Mouse (Mus musculus): ENCODE results near the gene Rbbp8nl. TPM values are rescaled to one million over a fixed set of nuclear protein-coding genes. Genes with fewer than 3 reads are reported as not detected.

Gene Rbbp8nl
- polyA plus RNA-seq, 1 experiment, result not detected

- Histone ChIP-seq H3K27me3 (ENCODE audit: control insufficient read depth, insufficient read depth, insufficient read length) (peaks cover 40% of the 10 kb centered on the region), H3K79me3 (ENCODE audit: low read depth) (no peaks in the 10 kb centered on the region), H3K79me2 (ENCODE audit: control insufficient read depth, insufficient read depth) (no peaks in the 10 kb centered on the region), H3K4me3 (ENCODE audit: insufficient read depth, poor library complexity, severe bottlenecking) (no peak overlapping the region), H3ac (ENCODE audit: control insufficient read depth, insufficient read length, low read depth) (no peak overlapping the region), H3K36me3 (ENCODE audit: control insufficient read depth, insufficient read depth) (no peaks in the 10 kb centered on the region)
- TF ChIP-seq MYOG (IDR thresholded peaks at IDR 0.05; ENCODE audit: control insufficient read depth, extremely low read depth, insufficient read length) (no peak), CEBPB (IDR thresholded peaks at IDR 0.05; ENCODE audit: low read depth) (no peak), CTCF (IDR thresholded peaks at IDR 0.05; ENCODE audit: control insufficient read depth, insufficient read depth, insufficient read length) (no peak)
Measured at GRCm38 (mm10) chr2:180306009-180306408, 16.3 kb upstream of the Rbbp8nl start.

DNA sequence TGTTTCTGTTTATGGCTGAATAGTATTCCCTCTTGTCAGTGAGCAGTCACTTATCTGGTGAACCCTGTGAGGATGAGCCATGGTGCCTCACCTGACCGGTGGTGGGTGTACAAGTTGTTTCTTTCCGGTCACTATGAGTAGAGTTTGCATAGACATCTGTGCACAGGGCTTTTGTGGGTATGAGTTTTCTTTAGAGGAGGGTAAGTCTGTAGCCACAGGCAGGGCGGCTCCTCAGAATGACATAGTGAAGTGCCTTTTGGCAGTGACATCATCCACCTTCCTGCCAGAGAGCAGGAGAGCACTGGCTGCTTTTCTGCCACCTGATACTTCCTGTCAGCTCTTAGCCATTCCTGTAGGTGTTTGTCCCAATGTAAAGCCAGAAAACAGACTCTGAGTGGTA, 15.8 kb upstream of the Rbbp8nl start:
- Histone ChIP-seq H3K4me3 (ENCODE audit: insufficient read depth, poor library complexity, severe bottlenecking) (no peak overlapping the region), H3K79me2 (ENCODE audit: control insufficient read depth, insufficient read depth) (no peaks in the 10 kb centered on the region), H3K27me3 (ENCODE audit: control insufficient read depth, insufficient read depth, insufficient read length) (peaks cover 39% of the 10 kb centered on the region), H3K36me3 (ENCODE audit: control insufficient read depth, insufficient read depth) (no peaks in the 10 kb centered on the region), H3ac (ENCODE audit: control insufficient read depth, insufficient read length, low read depth) (no peak overlapping the region), H3K79me3 (ENCODE audit: low read depth) (no peaks in the 10 kb centered on the region)
- no peak for TF ChIP-seq CTCF (IDR thresholded peaks at IDR 0.05; ENCODE audit: control insufficient read depth, insufficient read depth, insufficient read length)
- no peak for TF ChIP-seq MYOD1 (IDR thresholded peaks at IDR 0.05; ENCODE audit: control insufficient read depth, insufficient read length, low read depth)
- TF ChIP-seq MAX (IDR thresholded peaks at IDR 0.05), result no peak
- TF ChIP-seq USF1 (IDR thresholded peaks at IDR 0.05; ENCODE audit: low read depth), result no peak
- no peak for TF ChIP-seq MYOG (IDR thresholded peaks at IDR 0.05; ENCODE audit: control insufficient read depth, extremely low read depth, insufficient read length)
- TF ChIP-seq CEBPB (IDR thresholded peaks at IDR 0.05; ENCODE audit: low read depth), result no peak
- TF ChIP-seq FOSL1 (IDR thresholded peaks at IDR 0.05; ENCODE audit: insufficient read depth, low read length, poor library complexity, severe bottlenecking), result no peak

DNA sequence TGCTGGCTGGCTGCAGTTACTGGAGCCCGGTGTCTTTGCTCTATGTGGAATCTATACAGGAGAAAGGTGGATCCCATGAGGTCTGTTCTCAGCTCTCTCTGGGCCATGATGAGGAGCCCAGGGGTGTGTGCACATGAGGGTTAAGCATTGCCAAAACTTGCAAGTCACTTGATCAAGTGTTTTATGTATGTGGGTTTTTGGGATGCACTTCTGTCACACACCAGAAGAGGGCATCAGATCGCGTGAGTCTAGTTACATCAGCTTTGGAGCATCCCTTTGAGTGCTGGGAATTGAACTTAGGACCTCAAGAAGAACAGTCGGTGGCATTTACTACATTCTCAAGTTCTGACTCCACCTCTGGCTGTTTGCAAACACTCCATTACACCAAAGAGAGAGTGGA, 14.9 kb upstream of the Rbbp8nl start:
- no peaks in the 10 kb centered on the region for H3K36me3 ChIP-seq (ENCODE audit: control insufficient read depth, insufficient read depth)
- TF ChIP-seq MAX (IDR thresholded peaks at IDR 0.05) (no peak), CEBPB (IDR thresholded peaks at IDR 0.05; ENCODE audit: low read depth) (no peak), USF1 (IDR thresholded peaks at IDR 0.05; ENCODE audit: low read depth) (no peak), MYOG (IDR thresholded peaks at IDR 0.05; ENCODE audit: control insufficient read depth, extremely low read depth, insufficient read length) (no peak), FOSL1 (IDR thresholded peaks at IDR 0.05; ENCODE audit: insufficient read depth, low read length, poor library complexity, severe bottlenecking) (no peak), MYOD1 (IDR thresholded peaks at IDR 0.05; ENCODE audit: control insufficient read depth, insufficient read length, low read depth) (no peak), CTCF (IDR thresholded peaks at IDR 0.05; ENCODE audit: control insufficient read depth, insufficient read depth, insufficient read length) (no peak)
- H3ac ChIP-seq (ENCODE audit: control insufficient read depth, insufficient read length, low read depth), result no peak overlapping the region
- no peak overlapping the region for H3K4me3 ChIP-seq (ENCODE audit: insufficient read depth, poor library complexity, severe bottlenecking)
- H3K27me3 ChIP-seq (ENCODE audit: control insufficient read depth, insufficient read depth, insufficient read length), result peaks cover 30% of the 10 kb centered on the region
- H3K79me2 ChIP-seq (ENCODE audit: control insufficient read depth, insufficient read depth), result no peaks in the 10 kb centered on the region
- no peaks in the 10 kb centered on the region for H3K79me3 ChIP-seq (ENCODE audit: low read depth)

DNA sequence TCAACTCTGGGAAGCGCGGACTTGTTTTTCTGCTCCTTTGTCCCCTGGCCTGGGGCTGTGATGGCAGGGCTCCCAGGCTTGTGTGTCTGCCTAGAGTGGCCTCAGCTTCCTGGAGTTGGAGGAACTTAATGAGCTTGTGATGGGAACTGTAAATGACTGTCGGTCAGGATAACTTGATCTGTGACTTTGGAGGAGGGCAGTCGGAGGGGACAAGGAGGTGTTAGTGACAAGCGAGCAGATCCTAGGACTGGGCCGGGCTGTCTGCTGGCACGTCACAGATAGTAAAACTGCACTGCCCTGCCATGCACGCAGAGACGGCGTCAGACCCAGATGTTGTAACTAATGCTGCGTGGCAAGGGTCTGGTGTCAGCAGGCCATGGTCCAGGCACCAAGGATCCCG, 13.8 kb upstream of the Rbbp8nl start:
- Histone ChIP-seq H3K4me3 (ENCODE audit: insufficient read depth, poor library complexity, severe bottlenecking) (no peak overlapping the region), H3K79me3 (ENCODE audit: low read depth) (no peaks in the 10 kb centered on the region), H3ac (ENCODE audit: control insufficient read depth, insufficient read length, low read depth) (no peak overlapping the region), H3K36me3 (ENCODE audit: control insufficient read depth, insufficient read depth) (no peaks in the 10 kb centered on the region), H3K27me3 (ENCODE audit: control insufficient read depth, insufficient read depth, insufficient read length) (peaks cover 26% of the 10 kb centered on the region), H3K79me2 (ENCODE audit: control insufficient read depth, insufficient read depth) (no peaks in the 10 kb centered on the region)
- no peak for TF ChIP-seq MYOD1 (IDR thresholded peaks at IDR 0.05; ENCODE audit: control insufficient read depth, insufficient read length, low read depth)
- TF ChIP-seq USF1 (IDR thresholded peaks at IDR 0.05; ENCODE audit: low read depth), result no peak
- no peak for TF ChIP-seq CTCF (IDR thresholded peaks at IDR 0.05; ENCODE audit: control insufficient read depth, insufficient read depth, insufficient read length)

DNA sequence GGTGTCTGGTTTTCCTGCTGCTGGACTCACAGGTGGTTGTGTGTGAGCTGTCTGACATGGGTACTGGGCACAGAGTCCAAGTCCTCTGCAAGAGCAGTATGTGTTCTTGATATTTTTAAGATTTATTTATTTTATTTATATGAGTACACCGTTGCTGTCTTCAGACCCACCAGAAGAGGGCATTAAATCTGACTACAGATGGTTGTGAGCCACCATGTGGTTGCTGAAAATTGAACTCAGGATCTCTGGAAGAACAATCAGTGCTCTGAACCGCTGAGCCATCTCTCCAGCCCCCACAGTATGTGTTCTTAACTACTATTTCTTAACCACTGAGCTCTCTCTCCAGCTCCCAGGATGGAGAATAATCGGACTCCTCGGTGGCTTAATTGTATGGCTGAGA, 12.5 kb upstream of the Rbbp8nl start:
- no peak for TF ChIP-seq CTCF (IDR thresholded peaks at IDR 0.05; ENCODE audit: control insufficient read depth, insufficient read depth, insufficient read length)
- no peak for TF ChIP-seq USF1 (IDR thresholded peaks at IDR 0.05; ENCODE audit: low read depth)
- TF ChIP-seq MYOG (IDR thresholded peaks at IDR 0.05; ENCODE audit: control insufficient read depth, extremely low read depth, insufficient read length), result no peak
- TF ChIP-seq MYOD1 (IDR thresholded peaks at IDR 0.05; ENCODE audit: control insufficient read depth, insufficient read length, low read depth), result no peak
- no peak for TF ChIP-seq MAX (IDR thresholded peaks at IDR 0.05)
- TF ChIP-seq FOSL1 (IDR thresholded peaks at IDR 0.05; ENCODE audit: insufficient read depth, low read length, poor library complexity, severe bottlenecking), result no peak
- TF ChIP-seq CEBPB (IDR thresholded peaks at IDR 0.05; ENCODE audit: low read depth), result no peak
- Histone ChIP-seq H3K4me3 (ENCODE audit: insufficient read depth, poor library complexity, severe bottlenecking) (no peak overlapping the region), H3K79me2 (ENCODE audit: control insufficient read depth, insufficient read depth) (no peaks in the 10 kb centered on the region), H3ac (ENCODE audit: control insufficient read depth, insufficient read length, low read depth) (no peak overlapping the region), H3K36me3 (ENCODE audit: control insufficient read depth, insufficient read depth) (no peaks in the 10 kb centered on the region), H3K79me3 (ENCODE audit: low read depth) (no peaks in the 10 kb centered on the region), H3K27me3 (ENCODE audit: control insufficient read depth, insufficient read depth, insufficient read length) (peaks cover 25% of the 10 kb centered on the region)

DNA sequence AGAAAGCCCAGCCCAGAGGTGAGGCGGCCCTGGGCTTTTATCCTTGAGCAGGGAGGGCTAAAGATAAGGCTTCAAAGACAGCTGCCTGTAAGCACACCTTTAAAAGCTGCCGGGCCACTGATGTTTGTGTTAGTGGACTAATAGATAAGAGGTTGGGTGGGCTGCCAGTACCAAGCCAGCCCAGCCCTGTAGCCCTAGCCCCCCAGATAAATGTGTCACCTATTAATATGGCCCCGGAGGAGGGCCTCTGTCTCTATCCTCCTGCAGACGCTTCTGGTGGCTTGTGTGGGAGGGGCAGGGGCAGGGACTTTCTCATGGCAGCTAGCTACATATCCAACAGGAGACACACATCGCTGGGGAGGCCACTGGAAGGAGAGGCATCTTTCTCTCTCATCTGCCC, 11.1 kb upstream of the Rbbp8nl start:
- H3K36me3 ChIP-seq (ENCODE audit: control insufficient read depth, insufficient read depth), result no peaks in the 10 kb centered on the region
- peaks cover 20% of the 10 kb centered on the region for H3K27me3 ChIP-seq (ENCODE audit: control insufficient read depth, insufficient read depth, insufficient read length)
- H3K4me3 ChIP-seq (ENCODE audit: insufficient read depth, poor library complexity, severe bottlenecking), result no peak overlapping the region
- no peaks in the 10 kb centered on the region for H3K79me2 ChIP-seq (ENCODE audit: control insufficient read depth, insufficient read depth)
- no peaks in the 10 kb centered on the region for H3K79me3 ChIP-seq (ENCODE audit: low read depth)
- H3ac ChIP-seq (ENCODE audit: control insufficient read depth, insufficient read length, low read depth), result no peak overlapping the region
- TF ChIP-seq MAX (IDR thresholded peaks at IDR 0.05) (no peak), USF1 (IDR thresholded peaks at IDR 0.05; ENCODE audit: low read depth) (no peak), FOSL1 (IDR thresholded peaks at IDR 0.05; ENCODE audit: insufficient read depth, low read length, poor library complexity, severe bottlenecking) (no peak), CEBPB (IDR thresholded peaks at IDR 0.05; ENCODE audit: low read depth) (no peak)
